Comparison of ENCODE assay signal across 11 mouse cellular contexts in the genomic region with DNA sequence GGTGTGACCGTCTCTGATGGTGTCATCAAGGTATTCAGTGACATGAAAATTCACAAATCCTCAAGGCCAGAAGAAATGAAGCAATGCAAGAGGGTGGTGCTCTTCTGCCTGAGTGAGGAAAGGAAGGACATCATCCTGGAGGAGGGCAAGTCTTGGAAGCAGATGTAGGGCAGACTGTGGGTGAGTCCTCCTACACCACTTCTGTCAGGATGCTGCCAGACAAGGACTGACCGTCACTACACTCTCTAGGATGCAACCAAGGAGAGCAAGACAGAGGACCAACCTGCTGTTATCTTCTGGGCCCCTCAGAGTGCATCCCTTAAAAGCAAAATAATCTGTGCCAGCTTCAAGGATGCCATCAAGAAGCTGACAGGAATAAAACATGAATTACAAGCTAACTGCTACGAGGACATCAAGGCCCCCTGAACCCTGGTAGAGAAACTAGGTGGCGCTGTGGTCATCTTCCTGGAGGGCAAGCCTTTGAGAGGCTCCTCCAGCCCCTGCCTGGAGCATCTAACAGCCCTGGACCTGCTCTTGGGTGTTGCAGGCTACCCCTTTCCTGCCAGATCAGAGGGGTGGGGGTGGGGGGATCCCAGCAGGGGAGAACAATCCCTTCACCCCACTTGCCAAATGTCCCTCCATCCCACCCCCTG. TPM values are rescaled to one million over a fixed set of nuclear protein-coding genes. Genes with fewer than 3 reads are reported as not detected.
DNase-seq lines count a peak whose midpoint lies in the region; ATAC-seq and TF ChIP-seq lines count a peak whose summit lies in the region.
"Had no signal": no experiment of that assay in that cellular context is flagged by ENCODE, and none has a peak within 500 bp of the region (broad histone marks: within the 10 kb centered on the region; RNA-seq: fewer than 3 reads in every experiment).

No protein-coding gene starts in this region.

- TF ChIP-seq CTCF in hindbrain, postnatal 0 days (IDR thresholded peaks at IDR 0.05; ENCODE audit: low read depth), result peak; percentile 15; the same call in 1 of the 2 replicates
- TF ChIP-seq CTCF in thymus, adult 2 months (IDR thresholded peaks at IDR 0.05; ENCODE audit: borderline replicate concordance, control insufficient read depth, extremely low read depth, insufficient read depth, low read length, poor library complexity), result no peak
- peak; percentile 37; the same call in 1 of the 2 replicates for TF ChIP-seq CTCF in bone marrow, adult 2 months (IDR thresholded peaks at IDR 0.05; ENCODE audit: control insufficient read depth, insufficient read depth, low read length)

- H3K4me1 ChIP-seq in hindbrain, postnatal 0 days (ENCODE audit: insufficient read depth, low read length), result no peaks in the 10 kb centered on the region
- peaks cover 8% of the 10 kb centered on the region for H3K4me1 ChIP-seq in hindbrain, embryonic 16.5 days (ENCODE audit: control insufficient read depth, insufficient read depth, low read depth, low read length)
- H3K4me1 ChIP-seq in thymus, adult 2 months (replicated peaks; ENCODE audit: control insufficient read depth, insufficient read depth, low read length), result peaks cover 16% of the 10 kb centered on the region
- H3K4me1 ChIP-seq in bone marrow, adult 2 months (ENCODE audit: control insufficient read depth, insufficient read depth, low read length), result peaks cover 1% of the 10 kb centered on the region; the same call in 1 of the 2 replicates

- no peak overlapping the region for H3K4me3 ChIP-seq in hindbrain, postnatal 0 days (ENCODE audit: low read length)
- no peak overlapping the region for H3K4me3 ChIP-seq in hindbrain, embryonic 16.5 days (ENCODE audit: low read length)
- H3K4me3 ChIP-seq in thymus, adult 2 months (ENCODE audit: control insufficient read depth, insufficient read depth, low read length), result no peak overlapping the region
- H3K4me3 ChIP-seq in bone marrow, adult 2 months (replicated peaks; ENCODE audit: control insufficient read depth, low read depth, low read length), result no peak overlapping the region
- H3K4me3 ChIP-seq: forebrain, embryonic 13.5 days had no signal

- no peak overlapping the region for H3K27ac ChIP-seq in hindbrain, postnatal 0 days
- H3K27ac ChIP-seq in hindbrain, embryonic 16.5 days (ENCODE audit: low read depth, low read length), result no peak overlapping the region
- H3K27ac ChIP-seq in thymus, adult 2 months (ENCODE audit: control insufficient read depth, insufficient read depth, low read length), result no peak overlapping the region
- no peak overlapping the region for H3K27ac ChIP-seq in bone marrow, adult 2 months (ENCODE audit: control insufficient read depth, insufficient read depth, low read depth, low read length, poor library complexity)
- H3K27ac ChIP-seq: forebrain, embryonic 13.5 days had no signal

- no peak for TF ChIP-seq POLR2A in thymus, adult 2 months (IDR thresholded peaks at IDR 0.05; ENCODE audit: control insufficient read depth, extremely low read depth, insufficient read depth, low read length, poor library complexity)
- TF ChIP-seq POLR2A in bone marrow, adult 2 months (IDR thresholded peaks at IDR 0.05; ENCODE audit: borderline replicate concordance, control insufficient read depth, low read depth, low read length), result no peak

- no peak overlapping the region for H3K4me2 ChIP-seq in hindbrain, postnatal 0 days (ENCODE audit: low read depth, low read length)
- H3K4me2 ChIP-seq in hindbrain, embryonic 16.5 days (ENCODE audit: low read length), result no peak overlapping the region
- H3K4me2 ChIP-seq: forebrain, embryonic 13.5 days had no signal

- no peak overlapping the region for H3K9ac ChIP-seq in hindbrain, postnatal 0 days (replicated peaks; ENCODE audit: low read length)
- H3K9ac ChIP-seq in hindbrain, embryonic 16.5 days (ENCODE audit: low read depth, low read length), result no peak overlapping the region
- H3K9ac ChIP-seq: forebrain, embryonic 13.5 days had no signal

- 44% methylated on average over 4 of the region's 4 CpGs for WGBS in hindbrain, postnatal 0 days
- WGBS in hindbrain, embryonic 16.5 days, result 42% methylated on average over 4 of the region's 4 CpGs
- 58% methylated on average over 4 of the region's 4 CpGs for WGBS in thymus, adult 2 months
- WGBS in bone marrow, adult 2 months, result 48% methylated on average over 4 of the region's 4 CpGs

- H3K36me3 ChIP-seq in hindbrain, postnatal 0 days (ENCODE audit: insufficient read depth, low read length), result no peaks in the 10 kb centered on the region
- no peaks in the 10 kb centered on the region for H3K36me3 ChIP-seq in hindbrain, embryonic 16.5 days (ENCODE audit: control insufficient read depth, insufficient read depth, low read length)
- no peaks in the 10 kb centered on the region for H3K36me3 ChIP-seq in thymus, adult 2 months (ENCODE audit: control insufficient read depth, insufficient read depth, low read length)

- DNase-seq in hindbrain, postnatal 0 days (ENCODE audit: low spot score), result no peak
- peak; percentile 29 for DNase-seq in thymus, adult 2 months
- no peak for DNase-seq in thymus, adult 18-20 months
- peak; percentile 18 for DNase-seq in telencephalon, adult 2 months (ENCODE audit: low read depth, low spot score)
- no peak for DNase-seq in cerebellum, adult 8-10 months
- DNase-seq: cerebellum, postnatal 25 days had no signal

- no peaks in the 10 kb centered on the region for H3K9me3 ChIP-seq in hindbrain, postnatal 0 days (ENCODE audit: low read length)
- H3K9me3 ChIP-seq in hindbrain, embryonic 16.5 days (ENCODE audit: control insufficient read depth, low read length), result no peaks in the 10 kb centered on the region
- H3K9me3 ChIP-seq: forebrain, embryonic 13.5 days had no signal

- ATAC-seq in hindbrain, postnatal 0 days, result no peak
- ATAC-seq in hindbrain, embryonic 16.5 days, result no peak
- ATAC-seq: forebrain, embryonic 13.5 days had no signal

- peaks cover 9% of the 10 kb centered on the region; the same call in 1 of the 2 replicates for H3K27me3 ChIP-seq in hindbrain, postnatal 0 days (ENCODE audit: insufficient read depth, low read length)
- peaks cover 3% of the 10 kb centered on the region for H3K27me3 ChIP-seq in hindbrain, embryonic 16.5 days (replicated peaks; ENCODE audit: control insufficient read depth, insufficient read depth, low read length)
- no peaks in the 10 kb centered on the region for H3K27me3 ChIP-seq in thymus, adult 2 months (ENCODE audit: control insufficient read depth, insufficient read depth, low read length)

RNA-seq across cellular contexts. Expression of a gene that starts 2.9 kb away (rescaled TPM):
- 9.5 and 12.8 TPM in 2 replicates for total RNA-seq in hindbrain, postnatal 0 days (2014; rRNA removed)
- polyA plus RNA-seq in hindbrain, postnatal 0 days (2015; fragmentation: Nextera tagmentation; extraction: Ambion mirVana), result 6.1 and 6.5 TPM in 2 replicates
- polyA plus RNA-seq in hindbrain, embryonic 16.5 days (2015; fragmentation: Nextera tagmentation; extraction: Ambion mirVana), result 4.7 and 5.8 TPM in 2 replicates
- polyA plus RNA-seq in thymus, adult 2 months (2012; rRNA removed), result 36.3 and 58.9 TPM in 2 replicates
- polyA plus RNA-seq in bone marrow, adult 2 months (2011; ENCODE audit: insufficient read depth, insufficient read length, low replicate concordance, missing spikeins), result 24.5 and 32.2 TPM in 2 replicates

RNA-seq across cellular contexts. Expression of a gene that starts 13.6 kb away (rescaled TPM):
- not detected in 2 replicates for total RNA-seq in hindbrain, postnatal 0 days (2014; rRNA removed)
- polyA plus RNA-seq in hindbrain, postnatal 0 days (2015; fragmentation: Nextera tagmentation; extraction: Ambion mirVana), result 0.18 and 0.19 TPM in 2 replicates
- polyA plus RNA-seq in hindbrain, embryonic 16.5 days (2015; fragmentation: Nextera tagmentation; extraction: Ambion mirVana), result 0.17 and 0.33 TPM in 2 replicates
- 6.0 and 6.5 TPM in 2 replicates for polyA plus RNA-seq in thymus, adult 2 months (2012; rRNA removed)
- polyA plus RNA-seq in bone marrow, adult 2 months (2011; ENCODE audit: insufficient read depth, insufficient read length, low replicate concordance, missing spikeins), result not detected in 2 replicates
- total RNA-seq: layer of hippocampus, adult 18-20 months; midbrain, postnatal 0 days had no signal

RNA-seq across cellular contexts. Expression of a gene that starts 15.3 kb away (rescaled TPM):
- total RNA-seq in hindbrain, postnatal 0 days (2014; rRNA removed), result 23.9 and 31.1 TPM in 2 replicates
- 3.3 and 5.9 TPM in 2 replicates for polyA plus RNA-seq in hindbrain, postnatal 0 days (2015; fragmentation: Nextera tagmentation; extraction: Ambion mirVana)
- polyA plus RNA-seq in hindbrain, embryonic 16.5 days (2015; fragmentation: Nextera tagmentation; extraction: Ambion mirVana), result 5.7 and 6.2 TPM in 2 replicates
- polyA plus RNA-seq in thymus, adult 2 months (2012; rRNA removed), result 20.0 and 49.6 TPM in 2 replicates
- 1.2 and 1.5 TPM in 2 replicates for polyA plus RNA-seq in bone marrow, adult 2 months (2011; ENCODE audit: insufficient read depth, insufficient read length, low replicate concordance, missing spikeins)

RNA-seq across cellular contexts. Expression of a gene that starts 29.2 kb away (rescaled TPM):
- 491 and 500 TPM in 2 replicates for total RNA-seq in hindbrain, postnatal 0 days (2014; rRNA removed)
- polyA plus RNA-seq in hindbrain, postnatal 0 days (2015; fragmentation: Nextera tagmentation; extraction: Ambion mirVana), result 1,157 and 1,160 TPM in 2 replicates
- polyA plus RNA-seq in hindbrain, embryonic 16.5 days (2015; fragmentation: Nextera tagmentation; extraction: Ambion mirVana), result 1,120 and 1,123 TPM in 2 replicates
- polyA plus RNA-seq in thymus, adult 2 months (2012; rRNA removed), result 618 and 719 TPM in 2 replicates
- 378 and 387 TPM in 2 replicates for polyA plus RNA-seq in bone marrow, adult 2 months (2011; ENCODE audit: insufficient read depth, insufficient read length, low replicate concordance, missing spikeins)

RNA-seq across cellular contexts. Expression of a gene that starts 30.0 kb away (rescaled TPM):
- total RNA-seq in hindbrain, postnatal 0 days (2014; rRNA removed), result 37.7 and 40.9 TPM in 2 replicates
- 24.7 and 25.0 TPM in 2 replicates for polyA plus RNA-seq in hindbrain, postnatal 0 days (2015; fragmentation: Nextera tagmentation; extraction: Ambion mirVana)
- polyA plus RNA-seq in hindbrain, embryonic 16.5 days (2015; fragmentation: Nextera tagmentation; extraction: Ambion mirVana), result 26.9 and 27.4 TPM in 2 replicates
- polyA plus RNA-seq in thymus, adult 2 months (2012; rRNA removed), result 133 and 148 TPM in 2 replicates
- polyA plus RNA-seq in bone marrow, adult 2 months (2011; ENCODE audit: insufficient read depth, insufficient read length, low replicate concordance, missing spikeins), result 42.5 and 60.6 TPM in 2 replicates

Comparison
In these comparisons a context has a peak if more than half of its experiments do, and no peak if none do; other contexts are left out.
1. DNase-seq: peak in thymus, adult 2 months (single experiment) and telencephalon, adult 2 months (single experiment); none in hindbrain, postnatal 0 days (single experiment), thymus, adult 18-20 months (0 of 2) and cerebellum, adult 8-10 months (single experiment).